Mouse (Mus musculus): ENCODE measurements around the gene Otx2. TPM values are rescaled to one million over a fixed set of nuclear protein-coding genes. Genes with fewer than 3 reads are reported as not detected.

Gene Otx2
- polyA plus RNA-seq, 1 experiment from 2014 or later: 9.7 TPM

DNA sequence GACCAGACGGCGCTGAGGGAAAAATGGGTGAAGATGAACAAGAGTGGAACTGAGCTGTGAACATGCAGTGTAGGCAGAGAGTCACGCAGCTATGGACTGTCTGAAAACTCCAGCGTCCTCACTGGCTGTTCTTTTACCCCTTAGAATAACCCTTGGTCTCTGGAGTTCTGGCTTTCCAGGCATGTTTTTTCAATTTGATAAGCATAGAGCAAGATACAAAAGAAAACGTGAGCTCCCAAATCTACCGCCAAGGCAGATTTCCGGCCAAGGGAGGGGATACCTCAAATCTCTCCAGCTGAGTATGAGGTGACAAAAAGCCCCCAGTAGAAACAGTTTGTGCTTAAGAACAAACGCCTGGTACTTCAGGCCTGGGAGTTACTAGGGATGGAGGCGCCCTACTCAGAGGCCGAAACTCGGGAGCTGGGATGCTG is 5.6 kb downstream of the Otx2 start:
- Histone ChIP-seq H3K36me3 (no peaks in the 10 kb centered on the region), H3K27me3 (peaks cover 89% of the 10 kb centered on the region), H3K4me3 (replicated peaks) (no peak overlapping the region), H3K4me1 (peaks cover 22% of the 10 kb centered on the region; the same call in 1 of the 2 replicates), H3K9me3 (replicated peaks) (no peaks in the 10 kb centered on the region), H3K9ac (no peak overlapping the region), H3K4me2 (replicated peaks) (no peak overlapping the region), H3K27ac (replicated peaks) (no peak overlapping the region)
- WGBS: 6% methylated on average over 11 of the region's 11 CpGs
- no peak for ATAC-seq (ENCODE audit: insufficient number of reproducible peaks, low FRiP score, low TSS enrichment, low read depth)

DNA sequence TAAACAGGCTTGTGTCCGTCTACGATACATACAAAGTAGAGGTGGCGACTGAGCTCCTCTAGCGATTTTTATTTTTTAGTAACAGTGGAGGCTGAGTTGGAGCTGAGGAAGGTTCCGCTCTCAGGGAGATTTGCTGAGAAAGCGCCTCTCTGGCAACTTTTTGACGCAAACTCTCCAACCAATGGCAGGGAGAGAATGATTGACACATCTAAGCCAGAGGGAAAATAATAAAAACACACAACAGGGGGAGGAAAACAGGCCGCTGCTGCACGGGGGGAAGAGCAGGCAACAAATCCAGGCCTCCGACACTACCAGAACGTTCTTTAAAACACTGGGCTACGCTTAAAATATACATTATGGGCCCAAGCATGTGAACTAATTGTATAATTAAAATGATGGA is 6.2 kb downstream of the Otx2 start:
- no peak for ATAC-seq (ENCODE audit: insufficient number of reproducible peaks, low FRiP score, low TSS enrichment, low read depth)
- 2% methylated on average over 12 of the region's 12 CpGs for WGBS
- no peaks in the 10 kb centered on the region for H3K9me3 ChIP-seq (replicated peaks)
- no peak overlapping the region for H3K27ac ChIP-seq (replicated peaks)
- no peak overlapping the region for H3K4me3 ChIP-seq (replicated peaks)
- no peak overlapping the region for H3K9ac ChIP-seq
- H3K36me3 ChIP-seq: no peaks in the 10 kb centered on the region
- peaks cover 89% of the 10 kb centered on the region for H3K27me3 ChIP-seq
- H3K4me1 ChIP-seq: peaks cover 23% of the 10 kb centered on the region; the same call in 1 of the 2 replicates
- no peak overlapping the region for H3K4me2 ChIP-seq (replicated peaks)

DNA sequence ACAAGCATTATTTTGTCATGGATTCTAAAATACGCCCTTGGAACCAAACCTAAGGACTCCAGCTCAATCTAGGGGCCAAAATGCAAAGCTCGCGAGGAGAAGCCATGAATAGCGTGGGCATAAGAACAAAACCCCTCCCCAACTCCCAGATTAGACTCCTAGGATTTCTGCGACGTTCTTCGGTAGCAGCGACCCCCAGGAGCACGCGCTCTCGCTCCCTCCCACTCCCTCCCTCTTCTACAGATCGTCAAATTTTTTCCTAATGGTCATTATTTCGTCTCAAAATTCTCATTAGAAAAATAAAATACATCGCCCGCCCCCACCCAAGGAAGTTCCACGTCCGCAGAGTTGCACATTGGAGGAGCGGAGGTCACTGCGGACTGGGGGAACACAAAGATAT is 6.8 kb downstream of the Otx2 start:
- Histone ChIP-seq H3K4me1 (peaks cover 26% of the 10 kb centered on the region; the same call in 1 of the 2 replicates), H3K4me2 (replicated peaks) (no peak overlapping the region), H3K36me3 (no peaks in the 10 kb centered on the region), H3K27me3 (peaks cover 90% of the 10 kb centered on the region), H3K9me3 (replicated peaks) (no peaks in the 10 kb centered on the region), H3K4me3 (replicated peaks) (peak overlapping the region; percentile 22), H3K9ac (no peak overlapping the region), H3K27ac (replicated peaks) (no peak overlapping the region)
- under 1% methylated on average over 19 of the region's 19 CpGs for WGBS
- ATAC-seq (ENCODE audit: insufficient number of reproducible peaks, low FRiP score, low TSS enrichment, low read depth): no peak

DNA sequence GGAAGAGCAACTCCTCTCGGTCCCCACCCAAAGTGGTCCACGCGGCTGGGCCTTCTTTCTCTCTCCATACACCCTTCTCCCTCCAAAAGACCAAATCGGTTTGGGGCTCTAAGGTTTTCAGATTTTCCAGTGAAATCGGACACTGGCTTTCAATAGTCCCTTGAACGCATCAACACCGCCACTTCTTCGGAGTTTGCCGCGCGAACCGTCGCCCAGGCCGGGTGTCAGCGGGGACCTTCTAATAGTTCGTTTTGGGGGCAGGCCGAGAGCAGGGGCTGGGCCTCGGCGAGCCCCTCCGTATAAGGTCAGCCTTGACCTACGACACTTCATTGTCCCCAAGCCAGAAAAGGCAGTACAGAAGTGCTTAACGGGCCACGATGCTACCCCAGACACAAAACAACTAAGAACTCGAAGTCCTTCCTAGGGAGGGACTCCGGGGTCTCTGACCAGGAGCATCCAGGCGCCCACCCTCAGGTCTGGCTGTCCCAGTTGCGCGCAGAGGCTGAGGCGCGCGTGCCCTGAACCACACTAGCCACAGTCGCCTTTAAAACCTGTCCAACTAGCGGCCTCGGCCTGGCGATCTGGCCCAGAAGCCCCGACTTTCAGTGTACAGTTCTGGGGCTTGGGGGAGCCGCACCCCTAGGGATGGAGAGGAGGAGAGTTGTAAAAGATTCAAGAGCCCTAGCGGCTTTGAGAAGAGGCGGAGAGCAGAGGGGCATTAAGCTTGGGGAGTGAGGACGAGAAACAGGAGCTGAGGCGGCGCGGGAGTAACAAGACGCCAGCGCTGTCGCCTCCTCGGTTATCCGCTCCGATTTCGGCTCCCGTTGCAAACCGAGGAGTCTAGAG is 7.6 kb downstream of the Otx2 start:
- H3K27me3 ChIP-seq: peaks cover 90% of the 10 kb centered on the region
- H3K9ac ChIP-seq: no peak overlapping the region
- no peaks in the 10 kb centered on the region for H3K36me3 ChIP-seq
- peak overlapping the region; percentile 22 for H3K4me3 ChIP-seq (replicated peaks)
- H3K27ac ChIP-seq (replicated peaks): no peak overlapping the region
- under 1% methylated on average over 52 of the region's 52 CpGs for WGBS
- no peaks in the 10 kb centered on the region for H3K9me3 ChIP-seq (replicated peaks)
- peak overlapping the region; percentile 12; the same call in 1 of the 2 replicates for H3K4me2 ChIP-seq (replicated peaks)
- ATAC-seq (ENCODE audit: insufficient number of reproducible peaks, low FRiP score, low TSS enrichment, low read depth): no peak
- H3K4me1 ChIP-seq: peaks cover 26% of the 10 kb centered on the region; the same call in 1 of the 2 replicates

DNA sequence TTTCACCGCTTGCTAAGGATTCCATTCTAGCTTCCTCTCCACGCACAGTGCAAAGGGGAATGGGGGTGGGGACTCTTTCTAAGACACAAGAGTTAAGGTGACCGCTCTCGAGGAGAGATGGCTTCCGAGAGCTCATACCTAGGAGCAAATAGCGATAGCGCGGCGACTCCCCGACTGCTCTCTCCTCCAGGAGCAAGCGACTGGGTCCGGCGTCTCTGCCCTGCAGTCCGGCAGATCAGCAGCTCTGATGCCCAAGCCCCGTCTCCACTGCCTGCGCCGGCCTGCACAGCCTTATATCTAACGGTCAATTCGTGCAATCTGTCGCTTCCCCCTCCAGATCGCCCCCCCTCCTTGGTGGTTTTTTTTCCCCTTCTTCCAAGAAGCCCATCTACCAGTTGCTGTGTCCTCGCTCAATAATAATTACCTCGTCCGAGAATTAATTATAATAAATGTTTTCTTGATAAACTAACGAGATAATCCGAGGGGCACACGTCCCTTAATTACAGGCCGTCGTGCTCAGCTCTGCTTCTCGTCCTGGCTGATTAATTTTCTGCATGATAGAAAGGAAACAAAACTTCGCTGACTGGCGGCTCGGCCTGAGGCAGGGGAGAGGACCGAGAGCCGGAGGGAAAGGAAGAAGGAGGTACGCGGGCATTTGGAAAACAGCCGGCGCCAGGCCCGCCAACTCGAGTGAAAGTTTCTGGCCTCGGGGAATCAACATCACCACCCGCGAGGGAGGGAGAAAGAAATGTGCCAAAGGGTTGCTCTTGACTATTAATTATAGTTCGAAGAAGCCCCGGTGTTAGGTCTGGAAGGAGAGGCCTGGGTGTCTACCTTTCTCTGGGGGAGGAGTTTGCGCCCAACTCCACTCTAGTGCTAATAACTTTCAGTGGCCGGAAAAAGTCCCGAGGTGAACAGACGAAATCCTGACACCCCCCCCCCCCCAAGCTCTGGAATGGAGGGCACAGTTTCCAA is 8.5 kb downstream of the Otx2 start:
- Histone ChIP-seq H3K4me2 (replicated peaks) (peak overlapping the region; percentile 23), H3K9ac (no peak overlapping the region), H3K9me3 (replicated peaks) (no peaks in the 10 kb centered on the region), H3K27ac (replicated peaks) (no peak overlapping the region), H3K36me3 (no peaks in the 10 kb centered on the region), H3K4me3 (replicated peaks) (peak overlapping the region; percentile 22), H3K27me3 (peaks cover 91% of the 10 kb centered on the region), H3K4me1 (peaks cover 26% of the 10 kb centered on the region; the same call in 1 of the 2 replicates)
- ATAC-seq (ENCODE audit: insufficient number of reproducible peaks, low FRiP score, low TSS enrichment, low read depth): no peak
- WGBS: under 1% methylated on average over 50 of the region's 50 CpGs

DNA sequence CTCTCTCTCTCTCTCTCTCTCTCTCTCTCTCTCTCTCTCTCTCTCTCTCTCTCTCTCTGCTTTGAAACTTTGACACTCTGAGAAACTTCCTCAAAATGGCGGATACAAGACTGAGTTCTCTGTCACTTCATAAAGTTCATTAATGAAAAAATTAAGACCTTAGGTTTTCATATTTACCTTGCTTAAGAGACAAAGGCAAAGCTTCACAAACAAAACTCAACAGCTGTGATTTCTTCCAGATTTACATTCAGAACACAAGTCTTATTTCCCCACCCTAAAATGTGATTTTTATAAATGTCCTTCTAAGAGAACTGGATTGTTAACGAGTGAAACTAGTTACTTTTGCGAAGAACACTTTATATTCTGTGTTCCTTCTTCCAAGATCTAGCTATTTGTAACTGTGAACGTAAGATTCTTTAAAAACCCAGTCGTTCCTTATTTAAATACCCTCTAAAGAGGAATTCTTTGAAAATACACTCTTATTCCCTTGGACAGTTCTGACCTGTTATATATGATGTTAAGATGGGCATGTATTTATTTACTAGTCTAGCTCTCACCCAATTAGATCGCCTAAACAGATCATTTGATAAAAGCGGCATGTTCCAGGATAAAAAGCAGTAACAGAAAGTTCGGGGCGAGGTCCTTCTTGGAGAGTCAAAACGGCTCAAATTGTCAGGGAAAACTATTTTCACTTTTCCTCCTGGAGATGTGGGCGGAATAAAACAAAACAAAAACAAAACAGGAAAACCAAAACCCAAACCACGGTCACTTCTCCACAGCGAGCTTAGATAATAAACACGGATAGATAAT is 9.4 kb downstream of the Otx2 start:
- H3K27me3 ChIP-seq: peaks cover 90% of the 10 kb centered on the region
- 0 out of 2 replicates have a peak overlapping the region, but pooled peaks have one; percentile 23 for H3K4me2 ChIP-seq (replicated peaks)
- no peaks in the 10 kb centered on the region for H3K9me3 ChIP-seq (replicated peaks)
- 3% methylated on average over 14 of the region's 14 CpGs for whole genome bisulfite sequencing
- H3K4me3 ChIP-seq (replicated peaks): peak overlapping the region; percentile 21
- H3K27ac ChIP-seq (replicated peaks): no peak overlapping the region
- ATAC-seq (ENCODE audit: insufficient number of reproducible peaks, low FRiP score, low TSS enrichment, low read depth): no peak
- no peaks in the 10 kb centered on the region for H3K36me3 ChIP-seq
- H3K9ac ChIP-seq: no peak overlapping the region
- H3K4me1 ChIP-seq: peaks cover 26% of the 10 kb centered on the region; the same call in 1 of the 2 replicates

DNA sequence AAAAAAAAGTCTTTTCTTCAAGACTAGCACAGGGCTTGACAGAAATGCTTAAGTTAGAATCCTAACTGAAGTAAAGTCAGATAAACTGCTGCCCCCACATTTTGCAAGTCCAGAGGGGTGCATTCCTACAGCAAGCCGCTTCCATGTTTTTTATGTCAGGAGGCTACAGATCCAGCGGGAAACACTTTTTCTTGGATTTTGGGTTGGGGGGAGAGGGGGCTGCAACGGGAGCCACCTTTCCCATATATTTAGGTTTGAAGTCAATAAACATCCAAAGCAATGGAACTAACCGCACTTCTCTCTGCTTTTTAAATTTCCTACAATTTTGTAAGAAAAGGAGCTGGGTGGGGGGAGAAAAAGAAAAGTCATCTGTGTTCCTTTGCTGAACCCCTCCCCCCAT is 10.1 kb downstream of the Otx2 start:
- 6% methylated on average over 4 of the region's 4 CpGs for WGBS
- peaks cover 22% of the 10 kb centered on the region; the same call in 1 of the 2 replicates for H3K4me1 ChIP-seq
- H3K27ac ChIP-seq (replicated peaks): no peak overlapping the region
- no peak overlapping the region for H3K4me2 ChIP-seq (replicated peaks)
- H3K4me3 ChIP-seq (replicated peaks): no peak overlapping the region
- ATAC-seq (ENCODE audit: insufficient number of reproducible peaks, low FRiP score, low TSS enrichment, low read depth): no peak
- peaks cover 90% of the 10 kb centered on the region for H3K27me3 ChIP-seq
- H3K9me3 ChIP-seq (replicated peaks): no peaks in the 10 kb centered on the region
- no peaks in the 10 kb centered on the region for H3K36me3 ChIP-seq
- H3K9ac ChIP-seq: no peak overlapping the region

DNA sequence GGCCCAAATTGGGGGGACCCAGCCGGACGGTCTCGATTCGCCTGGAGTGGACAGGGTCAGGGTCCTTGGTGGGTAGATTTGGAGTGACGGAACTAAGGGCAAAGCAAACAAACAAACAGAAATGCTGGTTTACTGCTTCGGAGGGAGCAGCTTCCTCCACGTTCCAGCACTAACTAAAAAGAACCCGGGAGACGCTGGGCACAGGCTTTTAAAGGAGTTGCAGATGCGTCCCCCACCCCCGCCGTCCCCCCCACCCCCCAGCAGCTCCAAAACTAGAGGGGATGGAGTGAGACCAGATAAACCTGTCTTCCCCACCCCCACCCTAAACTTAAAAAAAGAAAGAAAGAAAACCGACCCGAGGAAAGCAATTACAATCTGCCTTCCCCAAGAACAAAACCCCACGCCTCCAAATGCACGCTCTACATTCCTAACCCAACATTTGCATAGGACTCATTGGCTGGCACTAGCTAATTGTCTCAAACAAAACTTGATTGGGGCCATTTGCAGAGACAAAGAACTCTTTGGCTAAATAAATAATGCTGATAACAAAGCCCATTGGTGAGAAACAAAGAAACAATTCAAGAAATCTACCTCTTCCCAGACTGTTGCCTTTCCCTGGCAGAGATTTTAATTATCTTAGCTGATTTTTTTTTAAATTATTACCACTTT is 10.9 kb downstream of the Otx2 start:
- peaks cover 90% of the 10 kb centered on the region for H3K27me3 ChIP-seq
- no peak overlapping the region for H3K9ac ChIP-seq
- peaks cover 22% of the 10 kb centered on the region; the same call in 1 of the 2 replicates for H3K4me1 ChIP-seq
- H3K4me3 ChIP-seq (replicated peaks): peak overlapping the region; percentile 12; the same call in 1 of the 2 replicates
- WGBS: 2% methylated on average over 16 of the region's 16 CpGs
- H3K4me2 ChIP-seq (replicated peaks): 0 out of 2 replicates have a peak overlapping the region, but pooled peaks have one; percentile 4
- no peak overlapping the region for H3K27ac ChIP-seq (replicated peaks)
- no peak for ATAC-seq (ENCODE audit: insufficient number of reproducible peaks, low FRiP score, low TSS enrichment, low read depth)
- no peaks in the 10 kb centered on the region for H3K9me3 ChIP-seq (replicated peaks)
- no peaks in the 10 kb centered on the region for H3K36me3 ChIP-seq

DNA sequence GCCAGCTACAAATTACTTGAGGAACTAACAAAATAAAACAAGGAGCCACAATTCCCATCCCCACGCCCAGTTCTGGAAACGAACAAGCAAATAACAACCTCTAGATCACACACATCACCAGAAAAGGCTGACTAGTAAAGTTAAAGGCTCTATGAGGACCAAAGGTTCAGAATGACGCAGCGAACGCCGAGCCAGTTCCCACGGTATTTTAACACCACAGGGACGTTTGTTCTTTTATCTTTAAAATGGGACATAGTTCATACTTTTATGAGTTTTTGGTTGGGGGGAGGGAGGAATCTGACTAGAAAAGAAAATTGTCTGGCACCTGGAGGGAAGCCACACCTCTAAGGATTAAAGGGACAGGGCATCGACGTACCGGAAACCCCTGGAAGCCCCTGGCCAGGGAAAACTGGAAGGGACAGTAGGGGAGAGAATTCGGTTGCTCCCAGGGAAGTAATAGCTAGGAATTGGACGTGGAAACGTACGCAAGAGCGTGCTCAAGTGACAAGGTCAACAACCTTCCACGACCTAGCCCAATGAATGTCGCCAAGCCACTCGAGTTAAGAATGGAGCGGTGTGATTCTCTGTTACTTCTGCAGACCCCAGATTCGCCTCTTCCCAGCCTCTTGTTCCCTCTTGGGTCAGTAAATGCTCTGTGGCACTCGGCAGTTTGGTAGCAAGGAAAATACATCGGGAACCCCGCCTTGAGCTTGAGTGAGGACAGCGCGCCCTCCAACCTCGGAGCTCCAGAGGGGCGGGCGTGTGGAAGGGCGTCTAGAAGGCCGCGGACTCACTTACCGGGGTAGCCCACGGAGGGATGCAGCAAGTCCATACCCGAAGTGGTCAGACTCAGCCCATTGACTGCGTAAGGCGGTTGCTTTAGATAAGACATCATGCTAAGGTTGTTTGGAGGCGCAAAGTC is 11.7 kb downstream of the Otx2 start:
- no peaks in the 10 kb centered on the region for H3K9me3 ChIP-seq (replicated peaks)
- WGBS: 8% methylated on average over 38 of the region's 38 CpGs
- H3K27ac ChIP-seq (replicated peaks): no peak overlapping the region
- H3K36me3 ChIP-seq: no peaks in the 10 kb centered on the region
- H3K4me3 ChIP-seq (replicated peaks): peak overlapping the region; percentile 12; the same call in 1 of the 2 replicates
- ATAC-seq (ENCODE audit: insufficient number of reproducible peaks, low FRiP score, low TSS enrichment, low read depth): no peak
- 0 out of 2 replicates have a peak overlapping the region, but pooled peaks have one; percentile 4 for H3K4me2 ChIP-seq (replicated peaks)
- H3K4me1 ChIP-seq: peaks cover 22% of the 10 kb centered on the region; the same call in 1 of the 2 replicates
- H3K27me3 ChIP-seq: peaks cover 91% of the 10 kb centered on the region
- no peak overlapping the region for H3K9ac ChIP-seq

Measured in embryonic facial prominence, embryonic 15.5 days (tissue).